Mouse (Mus musculus): ENCODE data around the gene Wdr5. TPM values are rescaled to one million over a fixed set of nuclear protein-coding genes. Genes with fewer than 3 reads are reported as not detected.

The Wdr5 gene
- polyA plus RNA-seq, 1 experiment from 2014 or later: 65.9 TPM

- WGBS: 97% methylated on average over 3 of the region's 3 CpGs
- Histone ChIP-seq H3K4me3 (replicated peaks) (no peak overlapping the region), H3K36me3 (no peaks in the 10 kb centered on the region), H3K9ac (no peak overlapping the region), H3K4me2 (no peak overlapping the region), H3K27ac (no peak overlapping the region), H3K4me1 (peaks cover 16% of the 10 kb centered on the region), H3K27me3 (peaks cover 17% of the 10 kb centered on the region), H3K9me3 (replicated peaks) (no peaks in the 10 kb centered on the region)
- no peak for ATAC-seq (replicated peaks; ENCODE audit: low FRiP score)
Observed at GRCm38 (mm10) chr2:27561829-27562228, 46.9 kb downstream of the Wdr5 start.

- ATAC-seq (replicated peaks; ENCODE audit: low FRiP score): no peak
- Histone ChIP-seq H3K4me2 (no peak overlapping the region), H3K27ac (no peak overlapping the region), H3K9me3 (replicated peaks) (no peaks in the 10 kb centered on the region), H3K4me3 (replicated peaks) (no peak overlapping the region), H3K36me3 (no peaks in the 10 kb centered on the region), H3K27me3 (peaks cover 17% of the 10 kb centered on the region), H3K4me1 (peaks cover 18% of the 10 kb centered on the region), H3K9ac (no peak overlapping the region)
- WGBS: 61% methylated on average over 9 of the region's 9 CpGs
Observed at GRCm38 (mm10) chr2:27563641-27564148, 48.7 kb downstream of the Wdr5 start.

GRCm38 (mm10) chr2:27564694-27565093 lies 49.7 kb downstream of the Wdr5 start:
- Histone ChIP-seq H3K4me1 (peaks cover 22% of the 10 kb centered on the region), H3K27me3 (peaks cover 17% of the 10 kb centered on the region), H3K36me3 (no peaks in the 10 kb centered on the region), H3K9ac (no peak overlapping the region), H3K4me2 (no peak overlapping the region), H3K4me3 (replicated peaks) (no peak overlapping the region), H3K27ac (no peak overlapping the region), H3K9me3 (replicated peaks) (no peaks in the 10 kb centered on the region)
- no peak for ATAC-seq (replicated peaks; ENCODE audit: low FRiP score)
- WGBS: 90% methylated on average over 4 of the region's 4 CpGs

GRCm38 (mm10) chr2:27565316-27566103 lies 50.6 kb downstream of the Wdr5 start:
- peaks cover 17% of the 10 kb centered on the region for H3K27me3 ChIP-seq
- H3K4me1 ChIP-seq: peaks cover 22% of the 10 kb centered on the region
- no peak overlapping the region for H3K4me2 ChIP-seq
- H3K36me3 ChIP-seq: no peaks in the 10 kb centered on the region
- ATAC-seq (replicated peaks; ENCODE audit: low FRiP score): no peak
- H3K4me3 ChIP-seq (replicated peaks): no peak overlapping the region
- H3K9ac ChIP-seq: no peak overlapping the region
- H3K9me3 ChIP-seq (replicated peaks): no peaks in the 10 kb centered on the region
- no peak overlapping the region for H3K27ac ChIP-seq
- 63% methylated on average over 12 of the region's 12 CpGs for WGBS

- Histone ChIP-seq H3K4me3 (replicated peaks) (no peak overlapping the region), H3K36me3 (no peaks in the 10 kb centered on the region), H3K27me3 (no peaks in the 10 kb centered on the region), H3K27ac (no peak overlapping the region), H3K4me1 (peaks cover 27% of the 10 kb centered on the region), H3K9me3 (replicated peaks) (no peaks in the 10 kb centered on the region), H3K4me2 (no peak overlapping the region), H3K9ac (no peak overlapping the region)
- no peak for ATAC-seq (replicated peaks; ENCODE audit: low FRiP score)
- 58% methylated on average over 5 of the region's 5 CpGs for WGBS
Observed at GRCm38 (mm10) chr2:27570856-27571255, 55.9 kb downstream of the Wdr5 start.

GRCm38 (mm10) chr2:27572261-27572793 lies 57.4 kb downstream of the Wdr5 start:
- ATAC-seq (replicated peaks; ENCODE audit: low FRiP score): no peak; the same call in 1 of the 2 replicates
- Histone ChIP-seq H3K9ac (no peak overlapping the region), H3K36me3 (no peaks in the 10 kb centered on the region), H3K27me3 (no peaks in the 10 kb centered on the region), H3K4me2 (no peak overlapping the region), H3K4me1 (peaks cover 27% of the 10 kb centered on the region), H3K4me3 (replicated peaks) (no peak overlapping the region), H3K27ac (peak overlapping the region; percentile 73), H3K9me3 (replicated peaks) (no peaks in the 10 kb centered on the region)
- WGBS: 42% methylated on average over 8 of the region's 8 CpGs

- Histone ChIP-seq H3K4me3 (replicated peaks) (no peak overlapping the region), H3K9ac (no peak overlapping the region), H3K9me3 (replicated peaks) (no peaks in the 10 kb centered on the region), H3K27me3 (no peaks in the 10 kb centered on the region), H3K36me3 (no peaks in the 10 kb centered on the region), H3K27ac (peak overlapping the region; percentile 73), H3K4me1 (peaks cover 27% of the 10 kb centered on the region), H3K4me2 (no peak overlapping the region)
- WGBS: 53% methylated on average over 18 of the region's 18 CpGs
- no peak for ATAC-seq (replicated peaks; ENCODE audit: low FRiP score)
Observed at GRCm38 (mm10) chr2:27572928-27573627, 58.1 kb downstream of the Wdr5 start.

GRCm38 (mm10) chr2:27573628-27573966 lies 58.6 kb downstream of the Wdr5 start:
- ATAC-seq (replicated peaks; ENCODE audit: low FRiP score): no peak
- 78% methylated on average over 8 of the region's 8 CpGs for WGBS
- Histone ChIP-seq H3K4me2 (no peak overlapping the region), H3K4me1 (peaks cover 26% of the 10 kb centered on the region), H3K4me3 (replicated peaks) (no peak overlapping the region), H3K27ac (no peak overlapping the region), H3K36me3 (no peaks in the 10 kb centered on the region), H3K27me3 (no peaks in the 10 kb centered on the region), H3K9me3 (replicated peaks) (no peaks in the 10 kb centered on the region), H3K9ac (no peak overlapping the region)

- H3K4me1 ChIP-seq: peaks cover 21% of the 10 kb centered on the region
- H3K4me2 ChIP-seq: no peak overlapping the region
- H3K27me3 ChIP-seq: no peaks in the 10 kb centered on the region
- ATAC-seq (replicated peaks; ENCODE audit: low FRiP score): no peak
- H3K27ac ChIP-seq: no peak overlapping the region
- no peak overlapping the region for H3K9ac ChIP-seq
- no peak overlapping the region for H3K4me3 ChIP-seq (replicated peaks)
- H3K9me3 ChIP-seq (replicated peaks): no peaks in the 10 kb centered on the region
- no peaks in the 10 kb centered on the region for H3K36me3 ChIP-seq
- WGBS: 90% methylated on average over 4 of the region's 4 CpGs
Observed at GRCm38 (mm10) chr2:27576416-27576815, 61.5 kb downstream of the Wdr5 start.

GRCm38 (mm10) chr2:27578552-27578951 lies 63.6 kb downstream of the Wdr5 start:
- no peak overlapping the region for H3K9ac ChIP-seq
- H3K9me3 ChIP-seq (replicated peaks): no peaks in the 10 kb centered on the region
- no peaks in the 10 kb centered on the region for H3K36me3 ChIP-seq
- H3K4me1 ChIP-seq: peaks cover 8% of the 10 kb centered on the region; the same call in 1 of the 2 replicates
- 88% methylated on average over 4 of the region's 4 CpGs for WGBS
- 0 out of 2 replicates have a peak, but pooled peaks cover 4% of the 10 kb centered on the region for H3K27me3 ChIP-seq
- ATAC-seq (replicated peaks; ENCODE audit: low FRiP score): no peak
- no peak overlapping the region for H3K4me3 ChIP-seq (replicated peaks)
- no peak overlapping the region for H3K27ac ChIP-seq
- no peak overlapping the region for H3K4me2 ChIP-seq

- 31% methylated on average over 11 of the region's 11 CpGs for WGBS
- no peak for ATAC-seq (replicated peaks; ENCODE audit: low FRiP score)
- no peak overlapping the region for H3K27ac ChIP-seq
- H3K4me2 ChIP-seq: no peak overlapping the region
- no peak overlapping the region for H3K4me3 ChIP-seq (replicated peaks)
- peaks cover 8% of the 10 kb centered on the region; the same call in 1 of the 2 replicates for H3K4me1 ChIP-seq
- H3K27me3 ChIP-seq: 0 out of 2 replicates have a peak, but pooled peaks cover 4% of the 10 kb centered on the region
- no peak overlapping the region for H3K9ac ChIP-seq
- H3K36me3 ChIP-seq: no peaks in the 10 kb centered on the region
- no peaks in the 10 kb centered on the region for H3K9me3 ChIP-seq (replicated peaks)
Observed at GRCm38 (mm10) chr2:27582112-27582511, 67.2 kb downstream of the Wdr5 start.

GRCm38 (mm10) chr2:27583019-27583418 lies 68.1 kb downstream of the Wdr5 start:
- WGBS: 89% methylated on average over 2 of the region's 2 CpGs
- H3K4me1 ChIP-seq: peaks cover 8% of the 10 kb centered on the region; the same call in 1 of the 2 replicates
- no peaks in the 10 kb centered on the region for H3K9me3 ChIP-seq (replicated peaks)
- 0 out of 2 replicates have a peak, but pooled peaks cover 4% of the 10 kb centered on the region for H3K27me3 ChIP-seq
- H3K4me3 ChIP-seq (replicated peaks): no peak overlapping the region
- H3K4me2 ChIP-seq: no peak overlapping the region
- no peak for ATAC-seq (replicated peaks; ENCODE audit: low FRiP score)
- no peaks in the 10 kb centered on the region for H3K36me3 ChIP-seq
- H3K27ac ChIP-seq: no peak overlapping the region
- no peak overlapping the region for H3K9ac ChIP-seq

Data from kidney, embryonic 15.5 days (tissue).